Mouse (Mus musculus) embryonic facial prominence, embryonic 11.5 days (tissue): Measurements from ENCODE around the gene Slc7a8. TPM values are rescaled to one million over a fixed set of nuclear protein-coding genes. Genes with fewer than 3 reads are reported as not detected.

Source experiments
- ATAC-seq: fragments of 200-750 bp; cut with Nextera tagmentation; replicated peaks from 2 replicates; pipeline ENCODE4 v1.8.0; 2017; ENCODE audit warnings: low read depth; ENCODE audit not compliant: insufficient number of reproducible peaks, low FRiP score, low TSS enrichment
- DNase-seq: peaks from one replicate; pipeline ENCODE4 v3.0.0-alpha.2; 2015; ENCODE audit warnings: low spot score
- H3K27ac ChIP-seq: fragments of 300-500 bp; sonication (generic); replicated peaks from 2 replicates; pipeline ENCODE4 v1.5.1; 2014; ENCODE audit warnings: mild to moderate bottlenecking, low read depth, low read length, control low read depth
- H3K27me3 ChIP-seq: fragments of 300-500 bp; sonication (generic); 2 replicates; pipeline ENCODE4 v1.6.1; 2014; ENCODE audit warnings: mild to moderate bottlenecking, low read length, moderate library complexity, mixed read lengths; ENCODE audit not compliant: control insufficient read depth, insufficient read depth
- H3K36me3 ChIP-seq: fragments of 300-500 bp; sonication (generic); replicated peaks from 2 replicates; pipeline ENCODE4 v1.6.1; 2014; ENCODE audit warnings: low read depth, mild to moderate bottlenecking, low read length, moderate library complexity, mixed read lengths; ENCODE audit not compliant: control insufficient read depth, insufficient read depth
- H3K4me1 ChIP-seq: fragments of 300-500 bp; sonication (generic); 2 replicates; pipeline ENCODE4 v1.6.1; 2014; ENCODE audit warnings: low read length, mixed read lengths; ENCODE audit not compliant: control insufficient read depth, insufficient read depth
- H3K4me2 ChIP-seq: fragments of 300-500 bp; sonication (generic); 2 replicates; pipeline ENCODE4 v1.6.1; 2014; ENCODE audit warnings: low read depth, mild to moderate bottlenecking, control low read depth, low read length, moderate library complexity
- H3K4me3 ChIP-seq: fragments of 300-500 bp; sonication (generic); 2 replicates; pipeline ENCODE4 v1.5.1; 2014; ENCODE audit warnings: low read depth, low read length, control low read depth
- H3K9ac ChIP-seq: fragments of 300-500 bp; sonication (generic); replicated peaks from 2 replicates; pipeline ENCODE4 v1.6.1; 2014; ENCODE audit warnings: mild to moderate bottlenecking, control low read depth, low read length
- H3K9me3 ChIP-seq: fragments of 300-500 bp; sonication (generic); replicated peaks from 2 replicates; pipeline ENCODE4 v1.6.1; 2016; ENCODE audit warnings: mild to moderate bottlenecking, low read length, inconsistent platforms, mixed read lengths; ENCODE audit not compliant: control insufficient read depth
- WGBS: fragments of 180-500 bp; shearing (Covaris S2); extraction: QIAGEN DNeasy Blood & Tissue Kit; methylation state at CpG from one replicate; pipeline ENCODE4 v1.1.7; 2014; 5-methylcytosine and 5-hydroxymethylcytosine counted together
- polyA plus RNA-seq: library from polyadenylated mRNA; unstranded; fragments of >200 nt; fragmentation: Nextera tagmentation; extraction: Ambion mirVana; gene quantifications from 2 replicates; pipeline ENCODE4 v1.2.1, GENCODE M21; 2014

Gene Slc7a8
- polyA plus RNA-seq, 1 experiment from 2014 or later = 2.5 TPM

DNA sequence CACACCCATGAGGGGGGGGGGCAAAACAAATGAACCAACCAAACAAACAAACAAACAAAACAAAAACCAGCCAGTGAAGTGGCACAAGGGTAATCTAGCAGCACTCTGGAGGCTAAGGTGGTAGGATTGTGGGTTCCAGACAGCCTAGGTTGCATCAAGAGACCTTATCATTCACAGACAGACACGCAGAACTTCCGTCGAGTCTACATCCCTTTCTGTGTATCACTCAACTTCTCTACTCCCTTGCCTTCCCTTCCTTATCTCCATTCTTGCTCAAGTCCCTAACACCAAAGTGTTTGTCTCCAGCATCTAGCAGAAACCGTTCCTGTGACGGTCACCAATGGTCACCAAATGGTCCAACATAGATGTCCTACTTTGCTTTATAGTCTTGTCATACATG, 6.5 kb upstream of the Slc7a8 start:
- WGBS = 97% methylated on average over 5 of the region's 5 CpGs

DNA sequence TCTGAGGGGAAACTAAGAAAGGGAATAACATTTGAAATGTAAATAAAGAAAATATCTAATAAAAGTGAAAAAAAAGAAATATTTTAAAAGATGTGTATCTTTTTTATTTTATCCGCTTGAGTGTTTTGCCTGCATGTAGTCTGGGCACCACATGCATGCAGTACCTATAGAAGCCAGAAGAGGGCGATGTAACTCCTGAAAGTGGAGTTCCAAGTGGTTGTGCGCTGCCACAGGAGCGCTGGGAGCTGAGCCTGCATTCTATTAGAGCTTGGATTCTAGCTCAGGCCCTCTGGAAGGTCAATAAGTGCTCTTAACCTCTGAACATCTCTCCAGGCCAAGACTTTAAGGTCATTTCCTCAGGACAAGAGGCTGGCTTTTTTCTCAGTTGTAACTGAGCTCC, 5.5 kb upstream of the Slc7a8 start:
- no peaks in the 10 kb centered on the region for H3K9me3 ChIP-seq
- ATAC-seq (no peak), DNase-seq (no peak)
- no peak overlapping the region for H3K9ac ChIP-seq
- WGBS = 51% methylated on average over 4 of the region's 4 CpGs
- no peak overlapping the region for H3K4me3 ChIP-seq
- H3K27ac ChIP-seq = no peak overlapping the region
- no peaks in the 10 kb centered on the region for H3K27me3 ChIP-seq
- H3K4me2 ChIP-seq = no peak overlapping the region
- no peaks in the 10 kb centered on the region for H3K36me3 ChIP-seq
- H3K4me1 ChIP-seq = no peaks in the 10 kb centered on the region

More for the DNA sequence above, 6.5 kb upstream of the Slc7a8 start:
- ATAC-seq = no peak
- Histone ChIP-seq H3K27ac (no peak overlapping the region), H3K4me2 (no peak overlapping the region), H3K4me1 (no peaks in the 10 kb centered on the region), H3K4me3 (no peak overlapping the region), H3K36me3 (no peaks in the 10 kb centered on the region), H3K27me3 (no peaks in the 10 kb centered on the region), H3K9me3 (no peaks in the 10 kb centered on the region), H3K9ac (no peak overlapping the region)
- no peak for DNase-seq

DNA sequence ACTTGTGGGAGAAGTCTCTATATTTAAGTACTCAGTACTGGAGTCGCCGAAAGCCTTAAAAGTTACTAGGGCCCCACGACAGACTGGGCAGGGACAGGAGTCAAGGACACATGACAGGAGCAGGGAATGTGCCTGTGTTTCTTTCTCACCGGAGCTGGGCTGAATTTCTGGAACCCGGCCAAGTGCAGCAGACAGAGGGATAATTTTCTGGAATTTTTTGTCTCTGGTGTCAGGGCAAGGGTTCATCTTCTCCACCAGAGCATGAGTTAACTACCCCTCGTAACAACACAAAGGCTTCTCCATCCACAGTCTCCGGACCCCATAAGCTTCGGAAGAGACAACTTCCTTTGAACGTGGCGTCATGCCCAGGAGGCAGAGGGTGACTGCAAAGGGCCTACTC, 4.7 kb upstream of the Slc7a8 start:
- WGBS = 74% methylated on average over 10 of the region's 10 CpGs
- no peaks in the 10 kb centered on the region for H3K9me3 ChIP-seq
- H3K27ac ChIP-seq = no peak overlapping the region

DNA sequence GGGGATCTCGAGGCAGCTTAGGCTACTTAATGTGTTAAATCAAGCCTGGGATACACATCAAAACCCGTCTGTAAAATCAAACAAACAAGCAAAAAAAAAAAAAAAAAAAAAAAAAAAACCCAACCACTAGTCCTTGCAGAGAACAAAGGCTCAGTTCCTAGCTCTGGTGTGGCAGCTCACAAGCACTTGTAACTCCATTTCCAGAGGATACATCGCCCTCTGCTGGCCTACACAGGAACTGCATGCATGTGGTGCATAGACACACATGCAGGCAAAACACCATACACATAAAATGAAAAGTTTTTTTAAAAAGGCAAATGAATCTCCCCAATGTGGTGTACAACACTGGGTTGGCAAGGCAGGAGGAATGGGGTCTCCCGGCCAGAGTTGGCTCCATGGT, 4.2 kb upstream of the Slc7a8 start:
- 49% methylated on average over 4 of the region's 4 CpGs for WGBS
- H3K9me3 ChIP-seq = no peaks in the 10 kb centered on the region
- peak; percentile 65 for DNase-seq
- no peak overlapping the region for H3K4me2 ChIP-seq
- H3K36me3 ChIP-seq = no peaks in the 10 kb centered on the region
- no peak overlapping the region for H3K4me3 ChIP-seq
- no peaks in the 10 kb centered on the region for H3K27me3 ChIP-seq
- H3K4me1 ChIP-seq = no peaks in the 10 kb centered on the region
- H3K27ac ChIP-seq = no peak overlapping the region
- ATAC-seq = no peak
- no peak overlapping the region for H3K9ac ChIP-seq

More for the DNA sequence above, 4.7 kb upstream of the Slc7a8 start:
- Histone ChIP-seq H3K4me1 (no peaks in the 10 kb centered on the region), H3K9ac (no peak overlapping the region), H3K27me3 (no peaks in the 10 kb centered on the region), H3K36me3 (no peaks in the 10 kb centered on the region), H3K4me2 (no peak overlapping the region), H3K4me3 (no peak overlapping the region)
- DNase-seq (no peak), ATAC-seq (no peak)

DNA sequence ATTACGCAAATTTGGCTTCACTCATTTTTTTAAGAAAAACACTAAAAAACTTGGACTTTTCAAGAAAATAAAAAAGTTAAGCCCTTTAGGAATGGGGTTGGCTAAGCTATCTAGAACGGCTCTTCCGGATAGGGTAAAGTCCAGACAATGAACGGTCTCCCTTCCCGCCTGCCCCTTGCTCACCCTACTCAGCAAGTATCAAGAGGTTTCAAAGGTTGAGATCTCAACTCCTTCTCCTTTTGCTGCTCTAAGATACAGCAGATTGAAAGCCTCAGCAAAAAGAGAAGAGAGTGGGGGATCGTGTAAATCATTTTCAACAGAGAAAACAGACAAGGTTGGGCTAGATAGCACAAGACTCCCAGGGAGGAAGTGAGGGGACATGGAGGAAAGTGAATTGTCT, 1.2 kb upstream of the Slc7a8 start:
- DNase-seq (no peak), ATAC-seq (no peak)
- Histone ChIP-seq H3K9ac (no peak overlapping the region), H3K27ac (no peak overlapping the region), H3K4me1 (no peaks in the 10 kb centered on the region), H3K27me3 (peaks cover 6% of the 10 kb centered on the region), H3K36me3 (no peaks in the 10 kb centered on the region), H3K4me2 (no peak overlapping the region), H3K9me3 (no peaks in the 10 kb centered on the region), H3K4me3 (no peak overlapping the region)
- WGBS = 87% methylated on average over 6 of the region's 6 CpGs

DNA sequence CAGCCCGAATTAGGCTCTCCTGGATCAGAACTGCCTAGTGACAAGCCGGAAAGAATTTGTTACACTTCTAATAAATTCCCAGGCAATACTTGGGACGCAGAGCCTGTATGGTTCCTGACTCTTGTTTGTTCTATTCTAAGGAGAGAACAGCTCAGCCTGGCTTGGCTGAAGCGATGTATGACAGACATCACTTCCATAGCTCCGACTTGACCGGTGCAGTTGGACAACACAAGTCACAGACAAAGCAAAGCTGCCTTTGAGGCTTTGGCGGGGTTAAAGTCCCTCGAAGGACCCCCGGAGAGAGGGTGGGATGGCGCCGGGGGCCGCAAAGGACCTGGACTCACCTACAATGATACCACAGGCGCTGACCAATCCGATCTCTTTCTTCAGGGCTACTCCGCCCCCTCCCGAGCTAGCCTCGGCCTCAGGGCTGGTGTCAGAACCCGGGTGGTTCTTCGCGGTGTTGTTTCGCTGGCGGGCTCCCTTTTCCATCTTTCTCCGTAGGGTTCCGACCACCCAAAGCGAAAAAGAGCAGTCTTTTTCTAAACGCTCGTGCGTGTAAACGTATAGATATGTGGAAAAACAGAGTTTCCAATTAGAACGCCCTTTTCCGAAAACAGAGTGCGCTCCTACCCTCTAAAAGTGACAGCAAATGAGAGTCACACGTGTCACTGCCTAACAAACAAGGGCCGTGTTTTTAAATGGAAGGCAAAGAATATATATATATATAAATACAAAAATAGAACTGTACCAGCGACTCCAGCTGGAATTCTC, 723 bp downstream of the Slc7a8 start:
- DNase-seq (peak; percentile 33), ATAC-seq (peak; percentile 74)
- Histone ChIP-seq H3K36me3 (no peaks in the 10 kb centered on the region), H3K9ac (peak overlapping the region; percentile 32), H3K27me3 (peaks cover 6% of the 10 kb centered on the region), H3K4me2 (peak overlapping the region; percentile 87), H3K9me3 (no peaks in the 10 kb centered on the region), H3K27ac (no peak overlapping the region), H3K4me1 (no peaks in the 10 kb centered on the region), H3K4me3 (peak overlapping the region; percentile 43)
- WGBS = 4% methylated on average over 35 of the region's 35 CpGs

DNA sequence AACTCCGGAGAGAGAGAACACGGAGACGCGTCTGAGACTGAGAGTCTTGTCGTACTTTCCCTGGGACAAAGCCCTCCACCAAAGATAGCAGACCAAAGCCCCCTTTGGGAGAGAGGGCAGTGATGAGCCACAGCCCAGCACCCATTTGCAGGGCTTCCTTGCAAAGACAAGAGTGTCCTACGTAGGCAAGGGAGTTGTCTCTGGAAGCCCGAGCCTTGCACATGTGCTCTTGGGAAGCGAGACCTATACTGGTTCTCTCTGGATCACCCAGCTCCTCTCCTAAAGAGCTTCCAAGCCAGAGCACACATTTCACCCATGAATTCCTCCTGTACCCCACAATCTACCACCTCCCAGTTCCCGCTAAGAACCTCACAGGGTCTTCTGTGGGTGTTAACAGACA, 1.7 kb downstream of the Slc7a8 start:
- Histone ChIP-seq H3K27ac (no peak overlapping the region), H3K4me2 (no peak overlapping the region), H3K4me3 (no peak overlapping the region; the same call in 1 of the 2 replicates), H3K9me3 (no peaks in the 10 kb centered on the region), H3K36me3 (no peaks in the 10 kb centered on the region), H3K27me3 (peaks cover 6% of the 10 kb centered on the region), H3K9ac (no peak overlapping the region), H3K4me1 (no peaks in the 10 kb centered on the region)
- 87% methylated on average over 9 of the region's 9 CpGs for WGBS
- DNase-seq = no peak
- no peak for ATAC-seq

DNA sequence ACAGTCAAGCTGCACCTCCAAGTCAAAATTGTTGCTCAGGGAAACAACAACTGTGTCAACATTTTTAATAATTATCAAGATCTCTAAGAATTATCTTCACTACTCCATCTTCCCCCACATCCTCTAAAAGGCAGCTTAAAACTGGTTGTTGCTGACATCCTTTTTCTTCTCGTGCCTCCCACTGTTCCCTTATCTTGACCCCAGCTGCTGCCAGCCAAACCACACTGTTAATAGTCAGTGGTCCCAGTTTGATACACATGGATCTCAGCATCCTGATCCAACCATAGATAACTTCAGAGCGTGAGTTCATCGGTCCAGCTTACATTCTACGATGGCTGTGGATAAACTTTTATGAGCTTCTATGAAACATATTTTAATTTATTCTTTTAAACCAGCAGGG, 3.9 kb downstream of the Slc7a8 start:
- no peak overlapping the region for H3K4me3 ChIP-seq
- H3K27ac ChIP-seq = no peak overlapping the region
- H3K4me2 ChIP-seq = no peak overlapping the region
- no peaks in the 10 kb centered on the region for H3K4me1 ChIP-seq
- no peak for DNase-seq
- H3K27me3 ChIP-seq = peaks cover 6% of the 10 kb centered on the region
- WGBS = 79% methylated on average over 4 of the region's 4 CpGs
- ATAC-seq = no peak
- H3K9ac ChIP-seq = no peak overlapping the region
- no peaks in the 10 kb centered on the region for H3K36me3 ChIP-seq
- no peaks in the 10 kb centered on the region for H3K9me3 ChIP-seq
